Mouse (Mus musculus) gastrocnemius, adult 2 months (tissue): ENCODE measurements around the gene Paox. TPM values are rescaled to one million over a fixed set of nuclear protein-coding genes. Genes with fewer than 3 reads are reported as not detected.
"Not testable (repeated sequence)": the region's sequence is repeated elsewhere in the genome, so short reads cannot be mapped to it uniquely, and the experiment has no call there.

Experiments
- DNase-seq: peaks from one replicate; pipeline ENCODE4 v3.0.0; 2022
- H3K27ac ChIP-seq: fragments of 200-600 bp; 2 replicates; pipeline ENCODE4 v1.8.1; 2022; ENCODE audit warnings: mild to moderate bottlenecking
- H3K4me3 ChIP-seq: fragments of 200-600 bp; 2 replicates; pipeline ENCODE4 v1.8.1; 2022; ENCODE audit warnings: mild to moderate bottlenecking, moderate library complexity
- CTCF ChIP-seq: fragments of 200-600 bp; IDR thresholded peaks from 2 replicates; pipeline ENCODE4 v1.8.1; 2022; ENCODE audit warnings: antibody characterized with exemption, mild to moderate bottlenecking, moderate library complexity
- intact Hi-C: fragments of 180-260 bp; cut with DNase I; formaldehyde crosslinking; loops from one replicate; pipeline ENCODE4 v1.15.1; 2025
- total RNA-seq, 2 experiments: library from RNA; stranded (reverse); gene quantifications; 2 replicates each; pipeline ENCODE4 v1.2.3; 2021

The Paox gene
- total RNA-seq, 2 experiments from 2014 or later = 3.6 to 5.1 TPM

- no peak for TF ChIP-seq CTCF
- intact Hi-C loops = loop anchor here (10.0 kb wide), 1 partner anchor 1201 kb away; no protein-coding TSS in a partner anchor
- H3K4me3 ChIP-seq = peak overlapping the region; percentile 95
- H3K27ac ChIP-seq = peak overlapping the region; percentile 92
- peak; percentile 96 for DNase-seq
Measured at GRCm38 (mm10) chr7:140125278-140126021, 9.9 kb downstream of the Paox start.

GRCm38 (mm10) chr7:140126022-140126350 lies 10.4 kb downstream of the Paox start:
- peak overlapping the region; percentile 92 for H3K27ac ChIP-seq
- TF ChIP-seq CTCF = no peak
- intact Hi-C loops = loop anchor here (10.0 kb wide), 1 partner anchor 1201 kb away; no protein-coding TSS in a partner anchor
- H3K4me3 ChIP-seq = peak overlapping the region; percentile 95
- DNase-seq = no peak

GRCm38 (mm10) chr7:140126934-140127333 lies 11.3 kb downstream of the Paox start:
- peak overlapping the region; percentile 16; the same call in 1 of the 2 replicates for H3K27ac ChIP-seq
- H3K4me3 ChIP-seq = peak overlapping the region; percentile 9; the same call in 1 of the 2 replicates
- intact Hi-C loops = loop anchor here (10.0 kb wide), 1 partner anchor 1202 kb away; no protein-coding TSS in a partner anchor
- no peak for TF ChIP-seq CTCF
- no peak for DNase-seq

GRCm38 (mm10) chr7:140127911-140128310 lies 12.3 kb downstream of the Paox start:
- Histone ChIP-seq H3K27ac (no peak overlapping the region), H3K4me3 (no peak overlapping the region)
- no peak for DNase-seq
- no peak for TF ChIP-seq CTCF
- intact Hi-C loops = loop anchor here (10.0 kb wide), 1 partner anchor 1203 kb away; no protein-coding TSS in a partner anchor

- intact Hi-C loops, H3K4me3 ChIP-seq, DNase-seq, H3K27ac ChIP-seq: not testable (repeated sequence)
Measured at GRCm38 (mm10) chr7:140132184-140132583, 16.6 kb downstream of the Paox start.

GRCm38 (mm10) chr7:140134033-140134432 lies 18.4 kb downstream of the Paox start:
- H3K4me3 ChIP-seq, intact Hi-C loops, H3K27ac ChIP-seq, DNase-seq: not testable (repeated sequence)

GRCm38 (mm10) chr7:140135106-140135770 lies 19.6 kb downstream of the Paox start:
- DNase-seq = no peak
- intact Hi-C loops = no loop called here
- Histone ChIP-seq H3K27ac (no peak overlapping the region), H3K4me3 (no peak overlapping the region)
- no peak for TF ChIP-seq CTCF

- intact Hi-C loops = no loop called here
Measured at GRCm38 (mm10) chr7:140137135-140138020, 21.8 kb downstream of the Paox start, which contains the start of gene Mtg1. Mtg1 (plus strand) TSS chr7:140137564.

GRCm38 (mm10) chr7:140138021-140138310 lies 22.4 kb downstream of the Paox start:
- Histone ChIP-seq H3K27ac (peak overlapping the region; percentile 98), H3K4me3 (peak overlapping the region; percentile 97)
- no peak for DNase-seq
- TF ChIP-seq CTCF = no peak
- intact Hi-C loops = no loop called here

More at GRCm38 (mm10) chr7:140137135-140138020, 21.8 kb downstream of the Paox start, which contains the start of gene Mtg1:
- peak within 1 kb of the TSS; percentile 98 for H3K27ac ChIP-seq
- no peak for TF ChIP-seq CTCF
- peak within 1 kb of the TSS; percentile 97 for H3K4me3 ChIP-seq
- DNase-seq = peak; percentile 98

- intact Hi-C loops = loop anchor here (1.0 to 10.0 kb wide), 2 partner anchors 63 to 167 kb away; partner anchors contain the start of gene 6430531B16Rik
- no peak overlapping the region for H3K27ac ChIP-seq
- no peak overlapping the region for H3K4me3 ChIP-seq
- peak; percentile 77 for DNase-seq
- peak; percentile 95 for TF ChIP-seq CTCF
Measured at GRCm38 (mm10) chr7:140141350-140141749, 25.8 kb downstream of the Paox start.

GRCm38 (mm10) chr7:140144550-140144949 lies 29.0 kb downstream of the Paox start:
- no peak overlapping the region for H3K4me3 ChIP-seq
- TF ChIP-seq CTCF = peak; percentile 47
- intact Hi-C loops = loop anchor here (10.0 kb wide), 1 partner anchor 170 kb away; the partner anchor contains the start of gene 6430531B16Rik
- DNase-seq = no peak
- no peak overlapping the region for H3K27ac ChIP-seq

- no peak for TF ChIP-seq CTCF
- Histone ChIP-seq H3K27ac (no peak overlapping the region), H3K4me3 (peak overlapping the region; percentile 53)
- intact Hi-C loops = no loop called here
- peak; percentile 41 for DNase-seq
Measured at GRCm38 (mm10) chr7:140153383-140153782, 37.8 kb downstream of the Paox start.
